Mouse (Mus musculus) liver, embryonic 14.5 days (tissue): ENCODE measurements around the gene Dazap2.

ENCODE experiments used
- CTCF ChIP-seq: IDR thresholded peaks from 2 replicates; pipeline ENCODE4 v1.5.1; 2016; ENCODE audit warnings: antibody characterized with exemption, low read depth, control low read depth
- EP300 ChIP-seq: IDR thresholded peaks from 2 replicates; pipeline ENCODE4 v1.6.1; 2016; ENCODE audit warnings: antibody characterized with exemption, low read depth

- no peak for TF ChIP-seq EP300
- no peak for TF ChIP-seq CTCF
These were observed 40.1 kb downstream of the Dazap2 start for GRCm38 (mm10) chr15:100655201-100655600.
